Mouse (Mus musculus): ENCODE measurements around the gene Mipep. TPM values are rescaled to one million over a fixed set of nuclear protein-coding genes. Genes with fewer than 3 reads are reported as not detected.

Gene Mipep
- polyA plus RNA-seq, 2 experiments = 13.1 to 21.4 TPM

DNA sequence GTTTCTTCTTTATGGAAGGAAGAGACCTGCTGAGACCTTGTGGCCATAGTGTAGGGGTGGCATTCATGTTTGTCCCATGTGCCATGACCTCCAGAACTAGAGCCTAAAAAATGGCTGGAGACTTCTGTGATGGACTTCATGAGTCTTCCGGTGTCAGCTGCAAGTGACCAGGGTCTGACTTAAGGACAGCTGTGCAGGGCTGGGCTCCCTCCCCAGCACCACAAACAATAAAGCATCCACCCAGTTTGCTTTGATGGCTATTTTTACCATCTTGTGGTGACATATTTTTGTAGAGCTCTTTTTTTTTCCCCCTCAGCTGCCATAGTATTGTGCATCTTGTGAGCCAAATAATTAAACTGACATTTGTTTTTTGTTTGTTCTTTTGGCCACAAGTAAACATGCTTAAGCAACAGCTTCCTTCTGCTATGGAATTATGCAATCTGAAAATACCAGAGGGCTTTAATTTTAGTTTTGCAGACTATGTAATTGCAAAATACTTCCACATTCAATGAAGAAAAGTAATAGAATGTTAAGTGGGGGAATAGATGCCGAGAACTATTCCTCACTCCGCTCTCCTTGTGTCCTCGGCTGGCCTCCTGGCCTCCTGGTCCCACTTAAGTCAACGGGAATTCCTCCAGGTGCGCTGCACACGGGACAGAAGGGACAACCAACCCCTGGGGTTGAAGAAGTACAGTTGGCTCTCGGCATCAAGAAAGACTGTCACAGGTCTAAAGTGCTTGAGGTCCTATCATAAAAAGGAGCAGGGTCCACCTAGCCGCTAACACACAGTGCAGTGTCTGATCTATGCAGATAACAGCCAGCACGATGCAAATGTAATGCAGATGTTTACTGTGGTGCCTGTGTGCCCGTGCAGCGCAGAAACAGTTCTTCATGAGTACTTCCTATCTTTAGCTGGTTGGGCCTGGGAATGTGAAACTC, 126.4 kb downstream of the Mipep start:
- no peak for TF ChIP-seq POLR2A (IDR thresholded peaks at IDR 0.05; ENCODE audit: borderline replicate concordance, extremely low read depth, insufficient read depth, insufficient read length)
- Histone ChIP-seq H3K27ac (replicated peaks; ENCODE audit: low read depth, low read length) (no peak overlapping the region), H3K9ac (ENCODE audit: low read depth, low read length, severe bottlenecking) (no peak overlapping the region), H3K36me3 (ENCODE audit: control insufficient read depth, insufficient read depth, low read length) (no peaks in the 10 kb centered on the region), H3K4me1 (ENCODE audit: control insufficient read depth, insufficient read depth, low read length) (0 out of 2 replicates have a peak, but pooled peaks cover 3% of the 10 kb centered on the region), H3K27me3 (ENCODE audit: control insufficient read depth, insufficient read depth, low read length) (no peaks in the 10 kb centered on the region), H3K9me3 (ENCODE audit: control insufficient read depth, low read length) (no peaks in the 10 kb centered on the region), H3K4me3 (replicated peaks; ENCODE audit: low read length) (no peak overlapping the region), H3K4me2 (replicated peaks; ENCODE audit: low read depth, low read length, severe bottlenecking) (no peak overlapping the region)
- WGBS = 75% methylated on average over 12 of the region's 12 CpGs
- DNase-seq (ENCODE audit: low spot score) (no peak), ATAC-seq (ENCODE audit: low FRiP score, low read depth) (no peak)

DNA sequence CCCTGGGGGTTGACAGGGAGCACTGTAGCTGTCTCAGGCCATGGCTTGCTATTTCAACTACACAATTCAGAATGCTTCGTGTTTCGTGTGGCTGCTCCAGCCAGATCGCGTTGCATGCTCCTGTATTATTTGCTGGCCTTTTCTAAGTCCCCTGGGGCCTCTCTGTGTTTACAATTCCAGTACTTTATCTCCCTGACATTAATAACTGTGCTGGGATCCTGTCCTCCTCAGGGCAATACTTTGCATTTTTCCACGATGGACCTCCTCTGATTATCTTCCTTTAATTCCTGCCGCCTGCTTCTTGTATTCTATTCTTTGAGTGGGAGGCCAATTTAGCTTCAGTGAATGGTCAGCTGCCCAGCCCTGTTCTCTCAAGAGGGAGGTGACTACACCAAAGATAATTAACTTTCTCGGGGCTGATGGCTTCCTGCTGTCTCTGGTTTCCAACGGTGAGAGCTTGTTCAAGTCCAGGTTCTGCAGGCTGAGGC, 128.7 kb downstream of the Mipep start:
- no peak overlapping the region for H3K4me2 ChIP-seq (replicated peaks; ENCODE audit: low read depth, low read length, severe bottlenecking)
- H3K4me1 ChIP-seq (ENCODE audit: control insufficient read depth, insufficient read depth, low read length) = peaks cover 11% of the 10 kb centered on the region; the same call in 1 of the 2 replicates
- H3K4me3 ChIP-seq (replicated peaks; ENCODE audit: low read length) = no peak overlapping the region
- no peak for ATAC-seq (ENCODE audit: low FRiP score, low read depth)
- H3K36me3 ChIP-seq (ENCODE audit: control insufficient read depth, insufficient read depth, low read length) = no peaks in the 10 kb centered on the region
- no peak overlapping the region for H3K27ac ChIP-seq (replicated peaks; ENCODE audit: low read depth, low read length)
- WGBS = 31% methylated on average over 8 of the region's 8 CpGs
- no peak for TF ChIP-seq POLR2A (IDR thresholded peaks at IDR 0.05; ENCODE audit: borderline replicate concordance, extremely low read depth, insufficient read depth, insufficient read length)
- no peaks in the 10 kb centered on the region for H3K9me3 ChIP-seq (ENCODE audit: control insufficient read depth, low read length)
- H3K9ac ChIP-seq (ENCODE audit: low read depth, low read length, severe bottlenecking) = no peak overlapping the region
- no peaks in the 10 kb centered on the region for H3K27me3 ChIP-seq (ENCODE audit: control insufficient read depth, insufficient read depth, low read length)
- DNase-seq (ENCODE audit: low spot score) = no peak

- 39% methylated on average over 4 of the region's 4 CpGs for WGBS
- no peak for ATAC-seq (ENCODE audit: low FRiP score, low read depth)
- H3K27ac ChIP-seq (replicated peaks; ENCODE audit: low read depth, low read length) = peak overlapping the region; percentile 5; the same call in 1 of the 2 replicates
Observed at GRCm38 (mm10) chr14:60916661-60917060, 132.3 kb downstream of the Mipep start.

GRCm38 (mm10) chr14:60926011-60926410, 141.6 kb downstream of the Mipep start:
- Histone ChIP-seq H3K27me3 (ENCODE audit: control insufficient read depth, insufficient read depth, low read length) (no peaks in the 10 kb centered on the region), H3K9ac (ENCODE audit: low read depth, low read length, severe bottlenecking) (no peak overlapping the region), H3K4me1 (ENCODE audit: control insufficient read depth, insufficient read depth, low read length) (no peaks in the 10 kb centered on the region), H3K9me3 (ENCODE audit: control insufficient read depth, low read length) (no peaks in the 10 kb centered on the region), H3K36me3 (ENCODE audit: control insufficient read depth, insufficient read depth, low read length) (no peaks in the 10 kb centered on the region), H3K27ac (replicated peaks; ENCODE audit: low read depth, low read length) (no peak overlapping the region), H3K4me3 (replicated peaks; ENCODE audit: low read length) (no peak overlapping the region), H3K4me2 (replicated peaks; ENCODE audit: low read depth, low read length, severe bottlenecking) (no peak overlapping the region)
- ATAC-seq (ENCODE audit: low FRiP score, low read depth) (no peak), DNase-seq (ENCODE audit: low spot score) (no peak)
- 71% methylated on average over 1 of the region's 1 CpGs for WGBS
- no peak for TF ChIP-seq POLR2A (IDR thresholded peaks at IDR 0.05; ENCODE audit: borderline replicate concordance, extremely low read depth, insufficient read depth, insufficient read length)

More at GRCm38 (mm10) chr14:60916661-60917060, 132.3 kb downstream of the Mipep start:
- no peak overlapping the region for H3K4me3 ChIP-seq (replicated peaks; ENCODE audit: low read length)
- peaks cover 11% of the 10 kb centered on the region; the same call in 1 of the 2 replicates for H3K4me1 ChIP-seq (ENCODE audit: control insufficient read depth, insufficient read depth, low read length)
- H3K9ac ChIP-seq (ENCODE audit: low read depth, low read length, severe bottlenecking) = no peak overlapping the region
- no peaks in the 10 kb centered on the region for H3K9me3 ChIP-seq (ENCODE audit: control insufficient read depth, low read length)
- DNase-seq (ENCODE audit: low spot score) = no peak
- no peak for TF ChIP-seq POLR2A (IDR thresholded peaks at IDR 0.05; ENCODE audit: borderline replicate concordance, extremely low read depth, insufficient read depth, insufficient read length)
- no peak overlapping the region for H3K4me2 ChIP-seq (replicated peaks; ENCODE audit: low read depth, low read length, severe bottlenecking)
- no peaks in the 10 kb centered on the region for H3K36me3 ChIP-seq (ENCODE audit: control insufficient read depth, insufficient read depth, low read length)
- H3K27me3 ChIP-seq (ENCODE audit: control insufficient read depth, insufficient read depth, low read length) = no peaks in the 10 kb centered on the region

DNA sequence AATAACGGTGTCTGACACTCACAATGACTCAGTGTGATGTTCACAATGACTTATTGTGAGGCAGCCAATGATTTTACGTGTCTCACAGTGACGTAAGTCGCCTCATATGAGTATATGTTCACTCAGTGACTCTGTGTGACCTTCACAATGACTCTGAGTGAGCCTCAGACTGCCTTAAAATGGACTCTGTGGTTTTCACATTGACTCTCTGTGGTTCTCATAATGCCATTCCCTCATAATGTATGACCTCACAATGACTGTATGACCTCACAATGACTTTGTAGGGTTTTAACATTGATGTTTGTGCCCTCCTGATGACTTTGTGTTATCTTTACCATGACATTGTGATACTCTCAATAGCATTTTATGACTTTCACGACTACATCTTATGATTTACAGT, 151.3 kb downstream of the Mipep start:
- DNase-seq (ENCODE audit: low spot score) = no peak
- no peak overlapping the region for H3K4me2 ChIP-seq (replicated peaks; ENCODE audit: low read depth, low read length, severe bottlenecking)
- H3K9me3 ChIP-seq (ENCODE audit: control insufficient read depth, low read length) = no peaks in the 10 kb centered on the region
- no peaks in the 10 kb centered on the region for H3K27me3 ChIP-seq (ENCODE audit: control insufficient read depth, insufficient read depth, low read length)
- H3K4me3 ChIP-seq (replicated peaks; ENCODE audit: low read length) = no peak overlapping the region
- H3K27ac ChIP-seq (replicated peaks; ENCODE audit: low read depth, low read length) = no peak overlapping the region
- no peak for TF ChIP-seq POLR2A (IDR thresholded peaks at IDR 0.05; ENCODE audit: borderline replicate concordance, extremely low read depth, insufficient read depth, insufficient read length)
- H3K36me3 ChIP-seq (ENCODE audit: control insufficient read depth, insufficient read depth, low read length) = no peaks in the 10 kb centered on the region
- WGBS = 81% methylated on average over 5 of the region's 5 CpGs
- H3K4me1 ChIP-seq (ENCODE audit: control insufficient read depth, insufficient read depth, low read length) = no peaks in the 10 kb centered on the region
- ATAC-seq (ENCODE audit: low FRiP score, low read depth) = no peak
- H3K9ac ChIP-seq (ENCODE audit: low read depth, low read length, severe bottlenecking) = no peak overlapping the region
